Mouse (Mus musculus): ENCODE measurements around the gene 4930402F06Rik. TPM values are rescaled to one million over a fixed set of nuclear protein-coding genes. Genes with fewer than 3 reads are reported as not detected.

Gene 4930402F06Rik
- polyA plus RNA-seq (2012; rRNA removed): not detected in 2 replicates

- TF ChIP-seq CTCF (IDR thresholded peaks at IDR 0.05; ENCODE audit: extremely low read depth, insufficient read depth, insufficient read length, insufficient replicate concordance) (no peak), POLR2A (IDR thresholded peaks at IDR 0.05; ENCODE audit: low read depth, low read length) (no peak)
- H3K4me3 ChIP-seq (ENCODE audit: extremely low read depth, insufficient read depth, insufficient read length): no peak within 1 kb of the TSS
- H3K27me3 ChIP-seq (ENCODE audit: control insufficient read depth, insufficient read depth, low read length): no peaks in the 10 kb centered on the region
- DNase-seq (ENCODE audit: low read depth in 1 of 2, low spot score in 2 of 2): no peak
- WGBS: 68% methylated on average over 5 of the region's 5 CpGs
- H3K36me3 ChIP-seq (ENCODE audit: control insufficient read depth, insufficient read depth, low read length): peaks cover 8% of the 10 kb centered on the region
- peaks cover 6% of the 10 kb centered on the region; the same call in 1 of the 2 replicates for H3K4me1 ChIP-seq (ENCODE audit: control insufficient read depth, insufficient read depth, insufficient read length)
- no peak within 1 kb of the TSS for H3K27ac ChIP-seq (ENCODE audit: insufficient read depth, low read length)
Observed at GRCm38 (mm10) chr2:35397096-35397495, at the start of gene 4930402F06Rik. Gene 4930402F06Rik, minus strand, starts transcription at chr2:35397175.

DNA sequence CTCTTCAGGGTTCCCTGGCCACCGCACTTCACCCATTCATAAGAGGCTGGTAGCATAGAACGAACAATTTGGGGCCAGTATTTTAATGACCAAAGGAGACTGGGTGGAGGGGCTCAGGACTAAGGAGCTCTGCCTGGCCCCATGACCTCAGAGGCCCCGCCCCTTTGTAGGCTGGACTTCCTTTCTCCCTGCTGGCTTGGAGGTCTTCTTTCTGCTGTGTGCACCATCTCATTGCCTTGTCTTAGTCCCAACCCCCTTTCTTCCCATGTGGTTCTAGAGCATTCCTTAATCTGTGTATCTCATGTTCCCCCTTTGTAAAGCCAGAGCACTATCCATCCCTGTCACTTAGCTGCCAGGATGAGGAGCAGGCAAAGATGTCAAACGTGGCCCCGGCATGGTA lies 49.3 kb upstream of the 4930402F06Rik start:
- Histone ChIP-seq H3K27me3 (ENCODE audit: control insufficient read depth, insufficient read depth, low read length) (no peaks in the 10 kb centered on the region), H3K4me3 (ENCODE audit: extremely low read depth, insufficient read depth, insufficient read length) (no peak overlapping the region), H3K36me3 (ENCODE audit: control insufficient read depth, insufficient read depth, low read length) (no peaks in the 10 kb centered on the region), H3K27ac (ENCODE audit: insufficient read depth, low read length) (peak overlapping the region; percentile 35; the same call in 1 of the 2 replicates), H3K4me1 (ENCODE audit: control insufficient read depth, insufficient read depth, insufficient read length) (peaks cover 77% of the 10 kb centered on the region)
- TF ChIP-seq POLR2A (IDR thresholded peaks at IDR 0.05; ENCODE audit: low read depth, low read length): no peak
- no peak for TF ChIP-seq CTCF (IDR thresholded peaks at IDR 0.05; ENCODE audit: extremely low read depth, insufficient read depth, insufficient read length, insufficient replicate concordance)
- no peak for DNase-seq (ENCODE audit: low read depth in 1 of 2, low spot score in 2 of 2)
- WGBS: 73% methylated on average over 5 of the region's 5 CpGs

GRCm38 (mm10) chr2:35445610-35446009 lies 48.6 kb upstream of the 4930402F06Rik start:
- Histone ChIP-seq H3K4me1 (ENCODE audit: control insufficient read depth, insufficient read depth, insufficient read length) (peaks cover 77% of the 10 kb centered on the region), H3K27me3 (ENCODE audit: control insufficient read depth, insufficient read depth, low read length) (no peaks in the 10 kb centered on the region), H3K4me3 (ENCODE audit: extremely low read depth, insufficient read depth, insufficient read length) (no peak overlapping the region), H3K27ac (ENCODE audit: insufficient read depth, low read length) (peak overlapping the region; percentile 69), H3K36me3 (ENCODE audit: control insufficient read depth, insufficient read depth, low read length) (no peaks in the 10 kb centered on the region)
- 38% methylated on average over 7 of the region's 7 CpGs for WGBS
- DNase-seq (ENCODE audit: low read depth in 1 of 2, low spot score in 2 of 2): no peak
- TF ChIP-seq CTCF (IDR thresholded peaks at IDR 0.05; ENCODE audit: extremely low read depth, insufficient read depth, insufficient read length, insufficient replicate concordance): no peak

GRCm38 (mm10) chr2:35444764-35445262 lies 47.8 kb upstream of the 4930402F06Rik start:
- no peak for DNase-seq (ENCODE audit: low read depth in 1 of 2, low spot score in 2 of 2)
- WGBS: 34% methylated on average over 6 of the region's 6 CpGs
- Histone ChIP-seq H3K36me3 (ENCODE audit: control insufficient read depth, insufficient read depth, low read length) (no peaks in the 10 kb centered on the region), H3K27ac (ENCODE audit: insufficient read depth, low read length) (peak overlapping the region; percentile 69), H3K4me1 (ENCODE audit: control insufficient read depth, insufficient read depth, insufficient read length) (peaks cover 69% of the 10 kb centered on the region), H3K27me3 (ENCODE audit: control insufficient read depth, insufficient read depth, low read length) (no peaks in the 10 kb centered on the region), H3K4me3 (ENCODE audit: extremely low read depth, insufficient read depth, insufficient read length) (no peak overlapping the region)
- TF ChIP-seq POLR2A (IDR thresholded peaks at IDR 0.05; ENCODE audit: low read depth, low read length) (no peak), CTCF (IDR thresholded peaks at IDR 0.05; ENCODE audit: extremely low read depth, insufficient read depth, insufficient read length, insufficient replicate concordance) (no peak)

DNA sequence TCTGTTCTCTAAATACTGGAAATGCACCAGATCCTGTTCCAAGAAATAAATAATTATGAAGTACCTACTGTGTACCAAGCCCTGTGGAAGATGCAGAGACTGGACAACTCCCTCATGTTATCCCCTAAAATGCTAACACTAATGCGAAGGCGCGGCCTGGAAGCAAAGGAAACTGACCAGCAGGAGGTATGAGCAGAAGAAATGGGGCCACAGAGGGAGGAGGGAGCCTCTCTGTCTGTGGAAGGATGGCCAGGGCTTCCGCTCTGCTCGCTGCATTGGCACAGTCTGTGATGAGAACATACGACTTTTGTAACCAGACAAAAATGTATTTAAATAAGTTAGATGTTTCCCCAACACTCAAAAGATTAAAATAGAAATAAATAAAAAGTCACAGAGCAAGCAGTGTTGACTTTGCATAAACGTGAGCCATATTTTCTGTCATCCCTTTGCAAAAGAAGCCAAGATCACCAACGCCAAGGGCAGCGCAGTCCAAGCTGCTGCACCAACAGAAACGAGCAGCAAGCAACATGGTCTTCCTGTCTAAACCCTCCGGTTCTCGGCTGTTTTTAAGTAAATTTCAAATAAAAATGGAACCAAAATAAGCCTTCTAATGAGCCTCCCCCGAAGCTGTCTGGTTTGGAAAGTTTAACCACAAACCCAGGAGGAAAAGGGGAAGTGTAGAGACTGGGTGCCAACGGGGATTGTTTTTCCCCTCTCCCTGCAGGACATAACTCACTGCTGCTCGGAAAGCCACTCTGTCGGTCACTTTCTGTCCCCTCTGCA lies 47.2 kb upstream of the 4930402F06Rik start:
- Histone ChIP-seq H3K36me3 (ENCODE audit: control insufficient read depth, insufficient read depth, low read length) (no peaks in the 10 kb centered on the region), H3K4me3 (ENCODE audit: extremely low read depth, insufficient read depth, insufficient read length) (peak overlapping the region; percentile 21; the same call in 1 of the 2 replicates), H3K27ac (ENCODE audit: insufficient read depth, low read length) (peak overlapping the region; percentile 69), H3K27me3 (ENCODE audit: control insufficient read depth, insufficient read depth, low read length) (no peaks in the 10 kb centered on the region), H3K4me1 (ENCODE audit: control insufficient read depth, insufficient read depth, insufficient read length) (peaks cover 63% of the 10 kb centered on the region)
- no peak for DNase-seq (ENCODE audit: low read depth in 1 of 2, low spot score in 2 of 2)
- 21% methylated on average over 16 of the region's 16 CpGs for whole genome bisulfite sequencing
- TF ChIP-seq POLR2A (IDR thresholded peaks at IDR 0.05; ENCODE audit: low read depth, low read length): no peak
- no peak for TF ChIP-seq CTCF (IDR thresholded peaks at IDR 0.05; ENCODE audit: extremely low read depth, insufficient read depth, insufficient read length, insufficient replicate concordance)

GRCm38 (mm10) chr2:35443325-35443724 lies 46.4 kb upstream of the 4930402F06Rik start:
- TF ChIP-seq CTCF (IDR thresholded peaks at IDR 0.05; ENCODE audit: extremely low read depth, insufficient read depth, insufficient read length, insufficient replicate concordance) (no peak), POLR2A (IDR thresholded peaks at IDR 0.05; ENCODE audit: low read depth, low read length) (no peak)
- Histone ChIP-seq H3K4me3 (ENCODE audit: extremely low read depth, insufficient read depth, insufficient read length) (no peak overlapping the region), H3K36me3 (ENCODE audit: control insufficient read depth, insufficient read depth, low read length) (no peaks in the 10 kb centered on the region), H3K27ac (ENCODE audit: insufficient read depth, low read length) (no peak overlapping the region), H3K27me3 (ENCODE audit: control insufficient read depth, insufficient read depth, low read length) (no peaks in the 10 kb centered on the region), H3K4me1 (ENCODE audit: control insufficient read depth, insufficient read depth, insufficient read length) (peaks cover 54% of the 10 kb centered on the region)
- WGBS: 77% methylated on average over 5 of the region's 5 CpGs
- DNase-seq (ENCODE audit: low read depth in 1 of 2, low spot score in 2 of 2): no peak

DNA sequence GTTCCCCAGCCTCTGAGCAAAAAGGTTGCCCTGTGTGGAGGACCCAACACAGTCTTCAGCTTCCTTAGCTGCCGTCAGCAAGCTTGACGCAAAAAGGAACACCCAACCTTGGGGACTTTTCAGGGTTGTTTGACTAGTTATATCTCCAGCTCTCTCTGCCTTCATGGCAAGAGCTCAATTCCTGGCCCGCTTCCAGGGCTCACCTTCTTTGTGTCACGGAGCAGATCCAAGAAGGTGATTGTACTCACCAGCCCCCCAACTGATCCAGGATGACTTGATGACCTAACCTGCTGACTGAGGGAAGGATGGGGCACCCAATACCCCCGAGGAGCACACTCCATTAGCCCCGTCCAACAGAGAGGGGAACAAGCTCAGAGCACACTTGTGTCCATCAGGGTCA lies 45.1 kb upstream of the 4930402F06Rik start:
- 59% methylated on average over 6 of the region's 6 CpGs for WGBS
- TF ChIP-seq POLR2A (IDR thresholded peaks at IDR 0.05; ENCODE audit: low read depth, low read length) (no peak), CTCF (IDR thresholded peaks at IDR 0.05; ENCODE audit: extremely low read depth, insufficient read depth, insufficient read length, insufficient replicate concordance) (no peak)
- Histone ChIP-seq H3K4me3 (ENCODE audit: extremely low read depth, insufficient read depth, insufficient read length) (no peak overlapping the region), H3K4me1 (ENCODE audit: control insufficient read depth, insufficient read depth, insufficient read length) (peaks cover 43% of the 10 kb centered on the region), H3K27ac (ENCODE audit: insufficient read depth, low read length) (peak overlapping the region; percentile 51; the same call in 1 of the 2 replicates), H3K27me3 (ENCODE audit: control insufficient read depth, insufficient read depth, low read length) (no peaks in the 10 kb centered on the region), H3K36me3 (ENCODE audit: control insufficient read depth, insufficient read depth, low read length) (no peaks in the 10 kb centered on the region)
- no peak for DNase-seq (ENCODE audit: low read depth in 1 of 2, low spot score in 2 of 2)
